Mouse (Mus musculus) telencephalon, adult 2 months (tissue): Measurements from ENCODE around the gene Triobp.

Experiments used
- DNase-seq: peaks from one replicate; pipeline ENCODE4 v3.0.0-alpha.2; 2011; ENCODE audit warnings: low read depth, low spot score

Gene Triobp

GRCm38 (mm10) chr15:78926021-78926919, 21.3 kb upstream of the Triobp start, which contains the start of gene Lgals1:
TSS of gene Lgals1 (plus strand) at chr15:78926725.
- no peak for DNase-seq

GRCm38 (mm10) chr15:78927021-78927787, 20.3 kb upstream of the Triobp start:
- DNase-seq: no peak

GRCm38 (mm10) chr15:78927788-78928457, 19.6 kb upstream of the Triobp start:
- peak; percentile 51 for DNase-seq

- no peak for DNase-seq
Observed at GRCm38 (mm10) chr15:78928539-78928938, 19.0 kb upstream of the Triobp start.

- DNase-seq: no peak
Observed at GRCm38 (mm10) chr15:78930192-78930706, 17.3 kb upstream of the Triobp start.

GRCm38 (mm10) chr15:78930801-78931426, 16.6 kb upstream of the Triobp start:
- DNase-seq: no peak

- DNase-seq: no peak
Observed at GRCm38 (mm10) chr15:78931577-78931976, 15.9 kb upstream of the Triobp start.

GRCm38 (mm10) chr15:78934784-78935320, 12.7 kb upstream of the Triobp start, which contains the start of gene Nol12:
TSS of gene Nol12 (plus strand) at chr15:78934933.
- peak; percentile 91 for DNase-seq

- no peak for DNase-seq
Observed at GRCm38 (mm10) chr15:78936403-78936802, 11.1 kb upstream of the Triobp start.

- DNase-seq: no peak
Observed at GRCm38 (mm10) chr15:78937311-78937710, 10.2 kb upstream of the Triobp start.

GRCm38 (mm10) chr15:78937963-78938362, 9.6 kb upstream of the Triobp start:
- DNase-seq: no peak

GRCm38 (mm10) chr15:78940325-78940724, 7.2 kb upstream of the Triobp start:
- no peak for DNase-seq

GRCm38 (mm10) chr15:78942663-78943062, 4.9 kb upstream of the Triobp start:
- DNase-seq: peak; percentile 19

- DNase-seq: no peak
Observed at GRCm38 (mm10) chr15:78946232-78946631, 1.3 kb upstream of the Triobp start.

- no peak for DNase-seq
Observed at GRCm38 (mm10) chr15:78948152-78948725, 715 bp downstream of the Triobp start.

GRCm38 (mm10) chr15:78948883-78949282, 1.4 kb downstream of the Triobp start:
- no peak for DNase-seq

- no peak for DNase-seq
Observed at GRCm38 (mm10) chr15:78955663-78956062, 8.1 kb downstream of the Triobp start.

- DNase-seq: no peak
Observed at GRCm38 (mm10) chr15:78956351-78956750, 8.8 kb downstream of the Triobp start.

GRCm38 (mm10) chr15:78957021-78957420, 9.5 kb downstream of the Triobp start:
- DNase-seq: no peak

- no peak for DNase-seq
Observed at GRCm38 (mm10) chr15:78959537-78959936, 12.0 kb downstream of the Triobp start.

- no peak for DNase-seq
Observed at GRCm38 (mm10) chr15:78960088-78960487, 12.6 kb downstream of the Triobp start.
